Mouse (Mus musculus) cerebral cortex, adult 2 months (tissue): ENCODE data around the gene Actr6.

ENCODE experiments used
- WGBS: fragments of 180-500 bp; shearing (Covaris S2); methylation state at CpG from one replicate; pipeline ENCODE4 v1.1.7; 2018; 5-methylcytosine and 5-hydroxymethylcytosine counted together

The Actr6 gene

GRCm38 (mm10) chr10:89679448-89679847 is 52.6 kb downstream of the Actr6 start:
- 86% methylated on average over 1 of the region's 1 CpGs for WGBS

- WGBS: 92% methylated on average over 4 of the region's 4 CpGs
Measured at GRCm38 (mm10) chr10:89678054-89678453, 54.0 kb downstream of the Actr6 start.

GRCm38 (mm10) chr10:89676609-89677008 is 55.5 kb downstream of the Actr6 start:
- 35% methylated on average over 4 of the region's 4 CpGs for WGBS

- 98% methylated on average over 5 of the region's 5 CpGs for WGBS
Measured at GRCm38 (mm10) chr10:89670371-89670770, 61.7 kb downstream of the Actr6 start.

- 81% methylated on average over 7 of the region's 7 CpGs for WGBS
Measured at GRCm38 (mm10) chr10:89667571-89667970, 64.5 kb downstream of the Actr6 start.

- WGBS: 87% methylated on average over 9 of the region's 9 CpGs
Measured at GRCm38 (mm10) chr10:89665679-89666078, 66.4 kb downstream of the Actr6 start.

GRCm38 (mm10) chr10:89664977-89665645 is 67.0 kb downstream of the Actr6 start:
- 82% methylated on average over 8 of the region's 8 CpGs for WGBS
